In genomic region chr11:82101087-82101486, GRCm38 (mm10) we compare ENCODE assay signal across 1 mouse cellular context.
TF ChIP-seq lines count a peak whose summit lies in the region.

No protein-coding gene starts in this region.

TF ChIP-seq in CH12.LX, 34 proteins besides CTCF, POLR2A, EP300 and RAD21 (continued from another document):
- 0 out of 2 replicates have a peak, but pooled peaks have one; percentile 33 for TF ChIP-seq MYC (IDR thresholded peaks at IDR 0.05; ENCODE audit: low read depth, low read length)
